Mouse (Mus musculus): ENCODE data around the gene Grid2ip. TPM values are rescaled to one million over a fixed set of nuclear protein-coding genes. Genes with fewer than 3 reads are reported as not detected.

Gene Grid2ip
- polyA plus RNA-seq, 1 experiment, result 3.0 TPM

GRCm38 (mm10) chr5:143441298-143441697 lies 84.2 kb downstream of the Grid2ip start:
- TF ChIP-seq POLR2A (IDR thresholded peaks at IDR 0.05; ENCODE audit: extremely low read depth, insufficient read depth, low read length), result no peak
- TF ChIP-seq CTCF (IDR thresholded peaks at IDR 0.05; ENCODE audit: extremely low read depth, insufficient read depth, low read length), result no peak
- no peak overlapping the region for H3K4me3 ChIP-seq (ENCODE audit: insufficient read depth, low read length)
- no peaks in the 10 kb centered on the region for H3K4me1 ChIP-seq (ENCODE audit: control insufficient read depth, insufficient read depth, low read length)

GRCm38 (mm10) chr5:143441753-143442152 lies 84.6 kb downstream of the Grid2ip start:
- no peak for TF ChIP-seq CTCF (IDR thresholded peaks at IDR 0.05; ENCODE audit: extremely low read depth, insufficient read depth, low read length)
- TF ChIP-seq POLR2A (IDR thresholded peaks at IDR 0.05; ENCODE audit: extremely low read depth, insufficient read depth, low read length), result no peak
- no peak overlapping the region for H3K4me3 ChIP-seq (ENCODE audit: insufficient read depth, low read length)
- no peaks in the 10 kb centered on the region for H3K4me1 ChIP-seq (ENCODE audit: control insufficient read depth, insufficient read depth, low read length)
- H3K27ac ChIP-seq (ENCODE audit: insufficient read depth, low read length), result no peak overlapping the region

More at GRCm38 (mm10) chr5:143441298-143441697, 84.2 kb downstream of the Grid2ip start:
- no peak overlapping the region for H3K27ac ChIP-seq (ENCODE audit: insufficient read depth, low read length)

Other genes with a start within 250 kb of the Grid2ip start
- gene Rnf216, start 244.3 kb upstream of the Grid2ip start, polyA plus RNA-seq (2012; rRNA removed), result 27.7 and 28.5 TPM in 2 replicates
- gene Olfr718-ps1, start 209.8 kb upstream of the Grid2ip start, polyA plus RNA-seq (2012; rRNA removed), result not detected in 2 replicates
- gene Rbak, start 176.6 kb upstream of the Grid2ip start, polyA plus RNA-seq (2012; rRNA removed), result 10.0 and 12.5 TPM in 2 replicates
- not detected in 2 replicates for gene Spdye4b, start 176.3 kb upstream of the Grid2ip start, polyA plus RNA-seq (2012; rRNA removed)
- 0.11 TPM in 1 of 2 replicates, not detected in the other for gene Spdye4a, start 130.4 kb upstream of the Grid2ip start, polyA plus RNA-seq (2012; rRNA removed)
- 21.9 and 22.7 TPM in 2 replicates for gene Zfp12, start 122.2 kb upstream of the Grid2ip start, polyA plus RNA-seq (2012; rRNA removed)
- 13.9 and 15.8 TPM in 2 replicates for gene Zfp316, start 87.3 kb upstream of the Grid2ip start, polyA plus RNA-seq (2012; rRNA removed)
- 10.4 and 11.8 TPM in 2 replicates for gene Zfp853, start 63.7 kb upstream of the Grid2ip start, polyA plus RNA-seq (2012; rRNA removed)
- 16.3 and 16.9 TPM in 2 replicates for gene E130309D02Rik, start 42.0 kb upstream of the Grid2ip start, polyA plus RNA-seq (2012; rRNA removed)
- 67.2 and 67.6 TPM in 2 replicates for gene Zdhhc4, start 28.1 kb upstream of the Grid2ip start, polyA plus RNA-seq (2012; rRNA removed)
- 27.3 and 30.3 TPM in 2 replicates for gene Kdelr2, start 46.5 kb downstream of the Grid2ip start, polyA plus RNA-seq (2012; rRNA removed)
- gene Daglb, start 107.2 kb downstream of the Grid2ip start, polyA plus RNA-seq (2012; rRNA removed), result 30.4 and 32.4 TPM in 2 replicates
- gene Rac1, start 170.7 kb downstream of the Grid2ip start, polyA plus RNA-seq (2012; rRNA removed), result 516 and 529 TPM in 2 replicates